Mouse (Mus musculus): ENCODE measurements at regions not wholly inside any gene's neighbourhood (a gene's known extent, or its start where the extent isn't known, plus 50 kb on each side); places are given as distances from the start of the nearest gene placed in this dataset.

GRCm38 (mm10) chr3:136444598-136444997 lies 118.7 kb upstream of the Bank1 start:
- no peak for DNase-seq (ENCODE audit: low spot score in 2 of 2)

DNA sequence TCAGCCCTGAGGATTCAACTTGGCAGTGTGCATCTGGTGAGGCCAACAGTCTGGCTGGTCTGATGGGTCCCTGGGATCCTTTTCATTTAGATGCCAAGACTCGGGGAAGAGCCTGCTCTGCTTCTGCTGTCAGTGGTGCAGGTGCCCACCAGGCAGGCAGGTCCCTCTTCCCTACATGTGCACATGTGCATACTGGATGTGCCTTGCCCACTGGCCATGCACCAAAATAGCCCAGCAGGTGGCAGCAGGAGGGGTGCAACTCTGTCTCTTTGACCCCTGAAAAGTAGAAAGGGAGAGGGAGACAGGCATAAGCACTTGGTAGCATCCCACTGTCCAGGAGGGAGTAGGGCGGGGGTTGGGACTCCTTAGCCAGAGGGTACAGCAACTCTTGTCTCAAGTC lies 116.2 kb upstream of the Bank1 start:
- DNase-seq (ENCODE audit: low spot score in 2 of 2), result no peak

GRCm38 (mm10) chr3:136439907-136440645 lies 114.2 kb upstream of the Bank1 start:
- no peak for DNase-seq (ENCODE audit: low spot score in 2 of 2)

- no peak for DNase-seq (ENCODE audit: low spot score in 2 of 2)
Observed at GRCm38 (mm10) chr3:136439350-136439749, 113.5 kb upstream of the Bank1 start.

DNA sequence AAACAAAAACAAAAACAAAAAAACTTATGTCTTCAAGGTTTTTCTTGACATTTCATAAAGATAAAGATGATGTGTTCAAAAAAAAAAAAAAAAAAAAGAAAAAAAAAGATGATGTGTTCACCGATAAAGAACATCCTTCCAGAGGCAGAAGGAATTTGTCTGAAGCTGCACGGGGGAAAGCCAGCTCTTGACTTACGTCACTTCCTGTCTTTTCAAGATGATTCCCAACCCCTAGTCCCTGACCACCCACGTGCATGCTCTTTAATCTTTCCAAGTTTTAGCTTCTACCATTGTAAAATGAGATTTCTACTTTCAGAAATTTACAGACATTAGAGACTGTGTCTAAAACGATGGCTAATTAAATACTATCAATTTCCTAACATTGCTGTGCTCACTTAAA lies 108.5 kb upstream of the Bank1 start:
- no peak for DNase-seq (ENCODE audit: low spot score in 2 of 2)

- DNase-seq (ENCODE audit: low spot score in 2 of 2), result no peak
Observed at GRCm38 (mm10) chr3:136432072-136432471, 106.2 kb upstream of the Bank1 start.

DNA sequence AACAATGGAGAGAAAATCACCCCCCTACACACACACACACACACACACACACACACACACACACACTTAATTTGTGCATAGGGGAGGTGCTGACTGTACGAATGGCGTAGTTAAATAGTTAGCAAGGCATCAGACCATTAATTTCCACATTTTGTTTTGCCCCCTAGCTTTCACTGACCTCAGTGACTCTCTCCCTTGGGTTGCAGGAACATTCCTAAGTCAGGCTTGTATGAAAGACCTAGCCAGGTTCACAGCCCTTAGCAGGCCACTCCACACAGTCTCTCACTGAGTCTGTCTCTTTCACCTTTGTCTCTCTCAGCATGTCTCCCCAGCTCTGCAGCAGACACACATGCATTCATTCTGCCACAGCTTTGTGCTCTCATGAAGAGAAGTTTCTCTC lies 101.6 kb upstream of the Bank1 start:
- no peak for DNase-seq (ENCODE audit: low spot score in 2 of 2)

- no peak for DNase-seq (ENCODE audit: low spot score in 2 of 2)
Observed at GRCm38 (mm10) chr3:136426539-136427194, 100.8 kb upstream of the Bank1 start.

GRCm38 (mm10) chr3:136421969-136422614 lies 96.2 kb upstream of the Bank1 start:
- DNase-seq (ENCODE audit: low spot score in 2 of 2), result no peak

DNA sequence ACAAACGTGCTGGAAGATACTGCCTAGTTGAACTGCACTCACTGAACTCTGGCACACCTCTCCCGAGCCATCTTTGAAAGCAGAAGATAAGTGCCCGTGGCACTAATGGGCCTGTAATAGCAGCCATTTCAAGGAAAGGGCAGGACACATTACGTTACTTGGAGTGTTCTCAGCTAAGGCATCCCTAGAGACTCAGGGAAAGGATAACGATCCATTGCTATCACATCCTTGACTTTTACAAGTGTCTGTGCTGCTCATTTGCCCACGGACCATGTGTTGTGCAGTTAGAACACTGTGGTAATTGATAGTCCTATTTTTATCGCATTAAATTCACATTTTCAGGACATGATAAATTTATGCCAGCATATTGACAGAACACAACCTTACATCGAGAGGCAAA lies 79.7 kb upstream of the Bank1 start:
- DNase-seq (ENCODE audit: low spot score in 2 of 2), result no peak

DNA sequence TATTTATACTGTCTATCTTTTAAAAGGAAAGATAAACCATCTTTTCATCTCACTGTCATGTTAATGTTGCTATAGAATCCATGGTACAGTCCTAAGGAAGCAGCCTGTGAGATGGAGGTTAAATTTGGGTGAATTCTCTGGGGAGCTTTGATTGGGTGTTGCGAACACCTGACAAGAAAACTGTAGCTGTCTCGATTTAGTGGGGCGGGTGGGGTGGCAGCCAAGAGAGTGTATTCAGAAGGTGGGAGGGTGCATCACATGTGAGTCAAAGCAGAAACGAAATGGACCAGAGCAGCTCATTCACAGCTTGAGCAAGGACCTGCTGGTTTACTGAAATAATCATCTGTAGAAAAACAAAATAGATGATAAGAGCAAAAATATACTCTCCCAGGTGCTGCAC lies 57.4 kb upstream of the Bank1 start:
- DNase-seq (ENCODE audit: low spot score in 2 of 2), result no peak

DNA sequence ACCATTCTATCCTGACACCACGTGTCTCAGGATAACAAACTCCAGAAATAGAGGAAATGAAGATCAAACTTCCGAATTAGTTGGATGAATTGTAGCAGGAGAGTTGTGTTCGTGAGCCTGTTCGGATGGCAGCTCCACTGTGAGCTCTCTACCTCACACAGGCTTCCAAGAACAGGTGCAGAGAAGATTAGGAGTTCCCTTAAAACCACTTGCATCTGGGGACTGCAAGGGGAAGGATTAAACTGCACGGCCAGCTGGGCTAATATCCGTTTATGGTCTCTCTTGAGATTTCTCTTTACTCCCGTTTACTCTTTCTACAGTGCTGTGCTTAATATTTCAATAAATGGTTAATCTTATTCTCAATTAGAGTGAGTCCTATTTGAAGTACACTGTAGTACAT lies 54.8 kb upstream of the Bank1 start:
- no peak for DNase-seq (ENCODE audit: low spot score in 2 of 2)

DNA sequence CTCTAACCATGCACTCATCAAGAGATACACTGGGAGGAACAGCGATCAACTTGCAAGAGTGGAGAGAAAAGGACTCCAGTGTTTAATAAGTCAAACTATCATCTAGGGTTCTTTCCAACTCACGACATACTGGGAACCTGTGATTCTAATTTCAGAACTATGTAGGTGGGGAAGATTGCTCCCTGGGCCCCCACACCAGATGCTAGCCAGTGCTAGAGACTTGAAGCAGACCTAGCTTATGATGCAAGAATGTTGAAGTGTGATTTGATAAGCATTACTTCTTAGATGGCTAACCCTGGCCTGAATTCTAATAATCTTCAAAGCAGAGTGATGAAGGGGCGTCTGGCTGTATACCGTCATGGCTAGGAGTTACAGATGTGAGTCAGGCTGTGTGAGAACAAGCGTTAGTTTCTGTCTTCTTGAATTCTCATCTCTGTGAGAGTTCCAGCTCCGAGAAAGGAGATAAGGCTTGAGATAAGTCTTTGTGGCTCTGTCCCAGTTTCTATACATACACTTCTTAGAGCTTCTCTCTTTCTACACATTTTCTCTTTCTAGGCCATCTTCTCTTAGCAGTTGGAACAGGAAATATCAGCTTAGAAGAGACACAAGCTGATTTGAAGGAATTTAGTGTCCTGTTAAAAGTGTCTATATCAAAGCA lies 54.0 kb upstream of the Bank1 start:
- peak; percentile 5 to 6 for DNase-seq (ENCODE audit: low spot score in 2 of 2)

DNA sequence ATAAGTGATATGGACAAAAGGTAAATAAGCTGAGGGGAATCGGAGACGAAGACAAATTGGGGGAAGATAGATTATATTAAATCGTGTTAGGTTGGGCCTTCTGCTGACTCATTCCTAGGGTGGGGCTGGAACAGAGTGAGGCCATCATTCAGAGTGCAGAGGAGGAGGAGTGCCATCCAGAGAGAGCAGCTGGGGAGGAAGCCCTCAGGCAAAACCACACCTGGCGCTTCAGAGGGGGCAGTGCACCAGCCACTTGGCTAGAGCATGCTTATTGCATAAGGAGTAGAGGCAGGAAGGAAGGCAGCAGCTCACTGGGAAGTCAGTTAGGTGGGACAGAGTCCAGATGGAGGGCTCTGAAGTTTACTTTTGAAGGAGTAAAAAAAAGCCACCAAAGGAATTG lies 51.0 kb upstream of the Bank1 start:
- DNase-seq (ENCODE audit: low spot score in 2 of 2), result no peak

All from frontal cortex, postnatal 14 days (tissue).